Mouse (Mus musculus): ENCODE data around the gene Cep126. TPM values are rescaled to one million over a fixed set of nuclear protein-coding genes. Genes with fewer than 3 reads are reported as not detected.

The Cep126 gene
- 2.6 and 3.7 TPM in 2 replicates for polyA plus RNA-seq (2015; fragmentation: Nextera tagmentation; extraction: Ambion mirVana)

GRCm38 (mm10) chr9:8134117-8134574 is at the start of gene Cep126:
Gene Cep126 (minus strand): TSS chr9:8134294.
- H3K4me1 ChIP-seq (replicated peaks), result peaks cover 11% of the 10 kb centered on the region; the same call in 1 of the 2 replicates
- H3K4me2 ChIP-seq, result peak within 1 kb of the TSS; percentile 59
- peak within 1 kb of the TSS; percentile 70 for H3K4me3 ChIP-seq
- WGBS, result under 1% methylated on average over 60 of the region's 72 CpGs
- no peaks in the 10 kb centered on the region for H3K27me3 ChIP-seq
- peak; percentile 99 for ATAC-seq (ENCODE audit: low FRiP score)
- H3K36me3 ChIP-seq, result no peaks in the 10 kb centered on the region
- H3K9me3 ChIP-seq, result no peaks in the 10 kb centered on the region
- peak within 1 kb of the TSS; percentile 71 for H3K9ac ChIP-seq
- H3K27ac ChIP-seq, result peak within 1 kb of the TSS; percentile 9; the same call in 1 of the 2 replicates

- no peaks in the 10 kb centered on the region for H3K9me3 ChIP-seq
- H3K4me2 ChIP-seq, result no peak overlapping the region
- H3K36me3 ChIP-seq, result no peaks in the 10 kb centered on the region
- 94% methylated on average over 3 of the region's 3 CpGs for WGBS
- H3K27me3 ChIP-seq, result no peaks in the 10 kb centered on the region
- H3K9ac ChIP-seq, result no peak overlapping the region
- no peak overlapping the region for H3K4me3 ChIP-seq
- no peaks in the 10 kb centered on the region for H3K4me1 ChIP-seq (replicated peaks)
- no peak overlapping the region for H3K27ac ChIP-seq
- no peak for ATAC-seq (ENCODE audit: low FRiP score)
Observed at GRCm38 (mm10) chr9:8179554-8179953, 45.5 kb upstream of the Cep126 start.

GRCm38 (mm10) chr9:8177099-8177498 is 43.0 kb upstream of the Cep126 start:
- no peak overlapping the region for H3K9ac ChIP-seq
- H3K4me3 ChIP-seq, result no peak overlapping the region
- H3K27me3 ChIP-seq, result no peaks in the 10 kb centered on the region
- H3K27ac ChIP-seq, result no peak overlapping the region
- WGBS, result 78% methylated on average over 3 of the region's 3 CpGs
- no peaks in the 10 kb centered on the region for H3K36me3 ChIP-seq
- ATAC-seq (ENCODE audit: low FRiP score), result no peak
- no peaks in the 10 kb centered on the region for H3K9me3 ChIP-seq
- no peaks in the 10 kb centered on the region for H3K4me1 ChIP-seq (replicated peaks)
- no peak overlapping the region for H3K4me2 ChIP-seq

- Histone ChIP-seq H3K9me3 (no peaks in the 10 kb centered on the region), H3K4me2 (no peak overlapping the region), H3K27ac (no peak overlapping the region), H3K27me3 (no peaks in the 10 kb centered on the region), H3K4me1 (replicated peaks) (no peaks in the 10 kb centered on the region), H3K4me3 (no peak overlapping the region), H3K9ac (no peak overlapping the region), H3K36me3 (no peaks in the 10 kb centered on the region)
- ATAC-seq (ENCODE audit: low FRiP score), result no peak
- 79% methylated on average over 2 of the region's 2 CpGs for WGBS
Observed at GRCm38 (mm10) chr9:8157011-8157410, 22.9 kb upstream of the Cep126 start.

GRCm38 (mm10) chr9:8139501-8139900 is 5.4 kb upstream of the Cep126 start:
- ATAC-seq (ENCODE audit: low FRiP score), result no peak
- H3K9ac ChIP-seq, result no peak overlapping the region
- WGBS, result 83% methylated on average over 1 of the region's 1 CpGs

GRCm38 (mm10) chr9:8133586-8134115 is 443 bp downstream of the Cep126 start:
- WGBS, result 2% methylated on average over 22 of the region's 22 CpGs
- ATAC-seq (ENCODE audit: low FRiP score), result no peak; the same call in 1 of the 2 replicates
- Histone ChIP-seq H3K27me3 (no peaks in the 10 kb centered on the region), H3K4me3 (peak overlapping the region; percentile 70), H3K27ac (peak overlapping the region; percentile 9; the same call in 1 of the 2 replicates), H3K36me3 (no peaks in the 10 kb centered on the region), H3K9ac (peak overlapping the region; percentile 71), H3K4me1 (replicated peaks) (peaks cover 11% of the 10 kb centered on the region; the same call in 1 of the 2 replicates), H3K4me2 (peak overlapping the region; percentile 59), H3K9me3 (no peaks in the 10 kb centered on the region)

More at GRCm38 (mm10) chr9:8139501-8139900, 5.4 kb upstream of the Cep126 start:
- Histone ChIP-seq H3K27ac (no peak overlapping the region), H3K4me3 (no peak overlapping the region), H3K4me2 (no peak overlapping the region), H3K36me3 (no peaks in the 10 kb centered on the region), H3K4me1 (replicated peaks) (0 out of 2 replicates have a peak, but pooled peaks cover 3% of the 10 kb centered on the region), H3K9me3 (no peaks in the 10 kb centered on the region), H3K27me3 (no peaks in the 10 kb centered on the region)

GRCm38 (mm10) chr9:8123495-8123894 is 10.6 kb downstream of the Cep126 start:
- H3K4me2 ChIP-seq, result no peak overlapping the region
- H3K27me3 ChIP-seq, result no peaks in the 10 kb centered on the region
- no peak overlapping the region for H3K9ac ChIP-seq
- H3K36me3 ChIP-seq, result peaks cover 18% of the 10 kb centered on the region
- ATAC-seq (ENCODE audit: low FRiP score), result 0 out of 2 replicates have a peak, but pooled peaks have one; percentile 17
- no peaks in the 10 kb centered on the region for H3K4me1 ChIP-seq (replicated peaks)
- no peak overlapping the region for H3K4me3 ChIP-seq
- WGBS, result 83% methylated on average over 8 of the region's 8 CpGs
- no peak overlapping the region for H3K27ac ChIP-seq
- H3K9me3 ChIP-seq, result no peaks in the 10 kb centered on the region

- H3K27ac ChIP-seq, result no peak overlapping the region
- no peak for ATAC-seq (ENCODE audit: low FRiP score)
- H3K27me3 ChIP-seq, result no peaks in the 10 kb centered on the region
- H3K4me3 ChIP-seq, result no peak overlapping the region
- WGBS, result over 99% methylated on average over 5 of the region's 5 CpGs
- H3K4me1 ChIP-seq (replicated peaks), result no peaks in the 10 kb centered on the region
- peaks cover 44% of the 10 kb centered on the region for H3K36me3 ChIP-seq
- H3K9me3 ChIP-seq, result 0 out of 2 replicates have a peak, but pooled peaks cover 5% of the 10 kb centered on the region
- H3K9ac ChIP-seq, result no peak overlapping the region
- H3K4me2 ChIP-seq, result no peak overlapping the region
Observed at GRCm38 (mm10) chr9:8114516-8114915, 19.6 kb downstream of the Cep126 start.

- H3K27me3 ChIP-seq, result no peaks in the 10 kb centered on the region
- H3K9me3 ChIP-seq, result no peaks in the 10 kb centered on the region
- ATAC-seq (ENCODE audit: low FRiP score), result no peak
- H3K4me1 ChIP-seq (replicated peaks), result no peaks in the 10 kb centered on the region
- H3K36me3 ChIP-seq, result no peaks in the 10 kb centered on the region
- H3K27ac ChIP-seq, result no peak overlapping the region
- no peak overlapping the region for H3K4me2 ChIP-seq
- no peak overlapping the region for H3K4me3 ChIP-seq
- WGBS, result 91% methylated on average over 4 of the region's 4 CpGs
- H3K9ac ChIP-seq, result no peak overlapping the region
Observed at GRCm38 (mm10) chr9:8103050-8103449, 31.0 kb downstream of the Cep126 start.

- Histone ChIP-seq H3K4me2 (no peak overlapping the region), H3K4me1 (replicated peaks) (no peaks in the 10 kb centered on the region), H3K36me3 (no peaks in the 10 kb centered on the region), H3K27me3 (no peaks in the 10 kb centered on the region), H3K9ac (no peak overlapping the region), H3K27ac (no peak overlapping the region), H3K9me3 (no peaks in the 10 kb centered on the region), H3K4me3 (no peak overlapping the region)
- no peak for ATAC-seq (ENCODE audit: low FRiP score)
- 90% methylated on average over 6 of the region's 6 CpGs for WGBS
Observed at GRCm38 (mm10) chr9:8100962-8101361, 33.1 kb downstream of the Cep126 start.

GRCm38 (mm10) chr9:8078882-8079281 is 55.2 kb downstream of the Cep126 start:
- Histone ChIP-seq H3K27me3 (no peaks in the 10 kb centered on the region), H3K9ac (no peak overlapping the region), H3K36me3 (peaks cover 17% of the 10 kb centered on the region), H3K4me3 (no peak overlapping the region), H3K27ac (no peak overlapping the region), H3K4me2 (no peak overlapping the region), H3K4me1 (replicated peaks) (no peaks in the 10 kb centered on the region), H3K9me3 (no peaks in the 10 kb centered on the region)
- ATAC-seq (ENCODE audit: low FRiP score), result no peak
- WGBS, result 92% methylated on average over 5 of the region's 5 CpGs

GRCm38 (mm10) chr9:8074345-8074744 is 59.7 kb downstream of the Cep126 start:
- H3K9ac ChIP-seq, result no peak overlapping the region
- H3K36me3 ChIP-seq, result peaks cover 11% of the 10 kb centered on the region
- no peaks in the 10 kb centered on the region for H3K9me3 ChIP-seq
- no peak overlapping the region for H3K4me2 ChIP-seq
- H3K27me3 ChIP-seq, result no peaks in the 10 kb centered on the region
- 0 out of 2 replicates have a peak, but pooled peaks have one; percentile 37 for ATAC-seq (ENCODE audit: low FRiP score)
- no peak overlapping the region for H3K4me3 ChIP-seq
- no peak overlapping the region for H3K27ac ChIP-seq
- H3K4me1 ChIP-seq (replicated peaks), result no peaks in the 10 kb centered on the region

- Histone ChIP-seq H3K9ac (no peak overlapping the region), H3K36me3 (peaks cover 10% of the 10 kb centered on the region), H3K27ac (no peak overlapping the region), H3K27me3 (no peaks in the 10 kb centered on the region), H3K4me1 (replicated peaks) (no peaks in the 10 kb centered on the region), H3K9me3 (no peaks in the 10 kb centered on the region), H3K4me2 (no peak overlapping the region), H3K4me3 (no peak overlapping the region)
- 91% methylated on average over 3 of the region's 3 CpGs for WGBS
- ATAC-seq (ENCODE audit: low FRiP score), result peak; percentile 40; the same call in 1 of the 2 replicates
Observed at GRCm38 (mm10) chr9:8073203-8073755, 60.8 kb downstream of the Cep126 start.
